Mouse (Mus musculus) MN1 (cell line): ENCODE results near the gene Kif22.

ENCODE experiments used
- DNase-seq: peaks from one replicate; pipeline ENCODE4 v3.0.0-alpha.2; 2016; ENCODE audit warnings: low spot score

Gene Kif22

GRCm38 (mm10) chr7:126984667-126985444, 57.4 kb downstream of the Kif22 start:
- DNase-seq, result no peak

GRCm38 (mm10) chr7:126983113-126983512, 59.2 kb downstream of the Kif22 start:
- no peak for DNase-seq

- no peak for DNase-seq
Observed at GRCm38 (mm10) chr7:126982054-126982453, 60.2 kb downstream of the Kif22 start.

- no peak for DNase-seq
Observed at GRCm38 (mm10) chr7:126981601-126982000, 60.7 kb downstream of the Kif22 start.

GRCm38 (mm10) chr7:126978841-126979240, 63.4 kb downstream of the Kif22 start:
- DNase-seq, result no peak
